Mouse (Mus musculus) limb, embryonic 12.5 days (tissue): Measurements from ENCODE around the gene Naa16. TPM values are rescaled to one million over a fixed set of nuclear protein-coding genes. Genes with fewer than 3 reads are reported as not detected.

Source experiments
- ATAC-seq: fragments of 200-750 bp; cut with Nextera tagmentation; 2 replicates; pipeline ENCODE4 v1.8.0; 2017; ENCODE audit warnings: low read depth, moderate TSS enrichment; ENCODE audit not compliant: insufficient number of reproducible peaks, insufficient read depth, low FRiP score, low TSS enrichment
- H3K27ac ChIP-seq: fragments of 300-500 bp; sonication (generic); 2 replicates; pipeline ENCODE4 v1.5.1; 2016; ENCODE audit warnings: mild to moderate bottlenecking, moderate library complexity
- H3K27me3 ChIP-seq: fragments of 300-500 bp; sonication (generic); 2 replicates; pipeline ENCODE4 v1.6.1; 2016; ENCODE audit warnings: mild to moderate bottlenecking, moderate library complexity
- H3K36me3 ChIP-seq: fragments of 300-500 bp; sonication (generic); 2 replicates; pipeline ENCODE4 v1.6.1; 2016; ENCODE audit warnings: mild to moderate bottlenecking, moderate library complexity
- H3K4me1 ChIP-seq: fragments of 300-500 bp; sonication (generic); replicated peaks from 2 replicates; pipeline ENCODE4 v1.6.1; 2016
- H3K4me2 ChIP-seq: fragments of 300-500 bp; sonication (generic); 2 replicates; pipeline ENCODE4 v1.6.1; 2016; ENCODE audit warnings: mild to moderate bottlenecking, moderate library complexity
- H3K4me3 ChIP-seq: fragments of 300-500 bp; sonication (generic); replicated peaks from 2 replicates; pipeline ENCODE4 v1.5.1; 2016; ENCODE audit warnings: mild to moderate bottlenecking
- H3K9ac ChIP-seq: fragments of 300-500 bp; sonication (generic); replicated peaks from 2 replicates; pipeline ENCODE4 v1.6.1; 2016; ENCODE audit warnings: mild to moderate bottlenecking, moderate library complexity
- H3K9me3 ChIP-seq: fragments of 300-500 bp; sonication (generic); 2 replicates; pipeline ENCODE4 v1.6.1; 2016; ENCODE audit warnings: mild to moderate bottlenecking, moderate library complexity
- WGBS: fragments of 180-500 bp; shearing (Covaris S2); methylation state at CpG from one replicate; pipeline ENCODE4 v1.1.7; 2016; 5-methylcytosine and 5-hydroxymethylcytosine counted together
- polyA plus RNA-seq: library from polyadenylated mRNA; unstranded; fragments of >200 nt; fragmentation: Nextera tagmentation; extraction: Ambion mirVana; gene quantifications from 2 replicates; pipeline ENCODE4 v1.2.1, GENCODE M21; 2016

Gene Naa16
- polyA plus RNA-seq, 1 experiment from 2014 or later = 60.0 TPM

- Histone ChIP-seq H3K27me3 (no peaks in the 10 kb centered on the region; the same call in 1 of the 2 replicates), H3K4me1 (peaks cover 16% of the 10 kb centered on the region), H3K4me2 (no peak overlapping the region), H3K36me3 (no peaks in the 10 kb centered on the region; the same call in 1 of the 2 replicates), H3K27ac (no peak overlapping the region), H3K9ac (no peak overlapping the region), H3K4me3 (no peak overlapping the region), H3K9me3 (no peaks in the 10 kb centered on the region)
- ATAC-seq = no peak
- 91% methylated on average over 5 of the region's 5 CpGs for WGBS
Measured at GRCm38 (mm10) chr14:79285549-79285948, 105.0 kb downstream of the Naa16 start.

GRCm38 (mm10) chr14:79284616-79285015 lies 106.0 kb downstream of the Naa16 start:
- Histone ChIP-seq H3K9ac (no peak overlapping the region), H3K27me3 (no peaks in the 10 kb centered on the region; the same call in 1 of the 2 replicates), H3K4me2 (no peak overlapping the region), H3K27ac (no peak overlapping the region), H3K4me3 (no peak overlapping the region), H3K36me3 (no peaks in the 10 kb centered on the region; the same call in 1 of the 2 replicates), H3K4me1 (peaks cover 7% of the 10 kb centered on the region), H3K9me3 (no peaks in the 10 kb centered on the region)
- WGBS = 82% methylated on average over 4 of the region's 4 CpGs
- no peak for ATAC-seq

GRCm38 (mm10) chr14:79283952-79284351 lies 106.6 kb downstream of the Naa16 start:
- ATAC-seq = no peak
- Histone ChIP-seq H3K9me3 (no peaks in the 10 kb centered on the region), H3K4me3 (no peak overlapping the region), H3K27me3 (no peaks in the 10 kb centered on the region; the same call in 1 of the 2 replicates), H3K4me1 (peaks cover 2% of the 10 kb centered on the region), H3K4me2 (no peak overlapping the region), H3K9ac (no peak overlapping the region), H3K36me3 (no peaks in the 10 kb centered on the region; the same call in 1 of the 2 replicates), H3K27ac (no peak overlapping the region)
- WGBS = 90% methylated on average over 7 of the region's 7 CpGs

GRCm38 (mm10) chr14:79281894-79282553 lies 108.6 kb downstream of the Naa16 start:
- Histone ChIP-seq H3K4me3 (no peak overlapping the region), H3K27me3 (no peaks in the 10 kb centered on the region), H3K4me2 (no peak overlapping the region), H3K4me1 (no peaks in the 10 kb centered on the region), H3K36me3 (no peaks in the 10 kb centered on the region), H3K27ac (no peak overlapping the region), H3K9me3 (no peaks in the 10 kb centered on the region), H3K9ac (no peak overlapping the region)
- no peak for ATAC-seq
- 85% methylated on average over 9 of the region's 9 CpGs for WGBS

- no peak overlapping the region for H3K4me3 ChIP-seq
- H3K27me3 ChIP-seq = no peaks in the 10 kb centered on the region
- ATAC-seq = no peak
- no peaks in the 10 kb centered on the region for H3K36me3 ChIP-seq
- peaks cover 7% of the 10 kb centered on the region; the same call in 1 of the 2 replicates for H3K4me1 ChIP-seq
- 93% methylated on average over 9 of the region's 9 CpGs for WGBS
- no peak overlapping the region for H3K4me2 ChIP-seq
- no peak overlapping the region for H3K9ac ChIP-seq
- no peaks in the 10 kb centered on the region for H3K9me3 ChIP-seq
- no peak overlapping the region for H3K27ac ChIP-seq
Measured at GRCm38 (mm10) chr14:79280456-79280855, 110.1 kb downstream of the Naa16 start.

GRCm38 (mm10) chr14:79279494-79279893 lies 111.1 kb downstream of the Naa16 start:
- 85% methylated on average over 1 of the region's 1 CpGs for WGBS

GRCm38 (mm10) chr14:79278927-79279326 lies 111.7 kb downstream of the Naa16 start:
- no peaks in the 10 kb centered on the region for H3K9me3 ChIP-seq
- H3K4me2 ChIP-seq = no peak overlapping the region
- 83% methylated on average over 4 of the region's 4 CpGs for WGBS
- ATAC-seq = no peak
- no peaks in the 10 kb centered on the region for H3K36me3 ChIP-seq
- no peak overlapping the region for H3K9ac ChIP-seq
- peaks cover 9% of the 10 kb centered on the region; the same call in 1 of the 2 replicates for H3K4me1 ChIP-seq
- H3K27me3 ChIP-seq = no peaks in the 10 kb centered on the region
- no peak overlapping the region for H3K27ac ChIP-seq
- H3K4me3 ChIP-seq = no peak overlapping the region

More at GRCm38 (mm10) chr14:79279494-79279893, 111.1 kb downstream of the Naa16 start:
- Histone ChIP-seq H3K9ac (no peak overlapping the region), H3K4me2 (no peak overlapping the region), H3K27ac (no peak overlapping the region), H3K4me1 (peaks cover 8% of the 10 kb centered on the region; the same call in 1 of the 2 replicates), H3K9me3 (no peaks in the 10 kb centered on the region), H3K4me3 (no peak overlapping the region), H3K27me3 (no peaks in the 10 kb centered on the region), H3K36me3 (no peaks in the 10 kb centered on the region)
- no peak for ATAC-seq

- no peak for ATAC-seq
- 56% methylated on average over 7 of the region's 7 CpGs for WGBS
Measured at GRCm38 (mm10) chr14:79277922-79278321, 112.7 kb downstream of the Naa16 start.

GRCm38 (mm10) chr14:79275870-79276395 lies 114.6 kb downstream of the Naa16 start:
- no peaks in the 10 kb centered on the region for H3K9me3 ChIP-seq
- no peak for ATAC-seq
- no peaks in the 10 kb centered on the region for H3K27me3 ChIP-seq
- H3K4me2 ChIP-seq = no peak overlapping the region
- no peak overlapping the region for H3K9ac ChIP-seq
- no peak overlapping the region for H3K27ac ChIP-seq
- H3K4me3 ChIP-seq = no peak overlapping the region
- 85% methylated on average over 8 of the region's 8 CpGs for WGBS
- no peaks in the 10 kb centered on the region for H3K36me3 ChIP-seq
- H3K4me1 ChIP-seq = peaks cover 19% of the 10 kb centered on the region; the same call in 1 of the 2 replicates

More at GRCm38 (mm10) chr14:79277922-79278321, 112.7 kb downstream of the Naa16 start:
- no peak overlapping the region for H3K4me2 ChIP-seq
- H3K4me3 ChIP-seq = no peak overlapping the region
- H3K36me3 ChIP-seq = no peaks in the 10 kb centered on the region
- no peak overlapping the region for H3K27ac ChIP-seq
- H3K9ac ChIP-seq = no peak overlapping the region
- H3K27me3 ChIP-seq = no peaks in the 10 kb centered on the region
- no peaks in the 10 kb centered on the region for H3K9me3 ChIP-seq
- H3K4me1 ChIP-seq = peaks cover 18% of the 10 kb centered on the region; the same call in 1 of the 2 replicates

GRCm38 (mm10) chr14:79275441-79275840 lies 115.1 kb downstream of the Naa16 start:
- no peak overlapping the region for H3K4me2 ChIP-seq
- no peak for ATAC-seq
- no peak overlapping the region for H3K4me3 ChIP-seq
- no peaks in the 10 kb centered on the region for H3K36me3 ChIP-seq
- no peaks in the 10 kb centered on the region for H3K9me3 ChIP-seq
- peaks cover 19% of the 10 kb centered on the region; the same call in 1 of the 2 replicates for H3K4me1 ChIP-seq
- no peak overlapping the region for H3K27ac ChIP-seq
- no peak overlapping the region for H3K9ac ChIP-seq
- 65% methylated on average over 3 of the region's 3 CpGs for WGBS
- no peaks in the 10 kb centered on the region for H3K27me3 ChIP-seq
